Mouse (Mus musculus) hindbrain, embryonic 13.5 days (tissue): Measurements from ENCODE around the gene Erich2. TPM values are rescaled to one million over a fixed set of nuclear protein-coding genes. Genes with fewer than 3 reads are reported as not detected.

Source experiments
- ATAC-seq: fragments of 200-750 bp; cut with Nextera tagmentation; 2 replicates; pipeline ENCODE4 v1.8.0; 2017; ENCODE audit warnings: moderate TSS enrichment; ENCODE audit not compliant: low FRiP score
- H3K27ac ChIP-seq: fragments of 300-500 bp; sonication (generic); 2 replicates; pipeline ENCODE4 v1.5.1; 2015; ENCODE audit warnings: inconsistent platforms, mild to moderate bottlenecking, moderate library complexity
- H3K27me3 ChIP-seq: fragments of 300-500 bp; sonication (generic); 2 replicates; pipeline ENCODE4 v1.6.1; 2015; ENCODE audit warnings: mild to moderate bottlenecking, inconsistent platforms
- H3K36me3 ChIP-seq: fragments of 300-500 bp; sonication (generic); 2 replicates; pipeline ENCODE4 v1.6.1; 2015; ENCODE audit warnings: mild to moderate bottlenecking, inconsistent platforms
- H3K4me1 ChIP-seq: fragments of 300-500 bp; sonication (generic); replicated peaks from 2 replicates; pipeline ENCODE4 v1.6.1; 2015; ENCODE audit warnings: inconsistent platforms
- H3K4me2 ChIP-seq: fragments of 300-500 bp; sonication (generic); 2 replicates; pipeline ENCODE4 v1.6.1; 2015; ENCODE audit warnings: inconsistent platforms, mild to moderate bottlenecking, moderate library complexity
- H3K4me3 ChIP-seq: fragments of 300-500 bp; sonication (generic); 2 replicates; pipeline ENCODE4 v1.5.1; 2015; ENCODE audit warnings: mild to moderate bottlenecking, inconsistent platforms
- H3K9ac ChIP-seq: fragments of 300-500 bp; sonication (generic); 2 replicates; pipeline ENCODE4 v1.6.1; 2015; ENCODE audit warnings: mild to moderate bottlenecking, inconsistent platforms
- H3K9me3 ChIP-seq: fragments of 300-500 bp; sonication (generic); 2 replicates; pipeline ENCODE4 v1.6.1; 2016; ENCODE audit warnings: inconsistent platforms
- WGBS: fragments of 180-500 bp; shearing (Covaris S2); methylation state at CpG from one replicate; pipeline ENCODE4 v1.1.7; 2015; 5-methylcytosine and 5-hydroxymethylcytosine counted together
- polyA plus RNA-seq: library from polyadenylated mRNA; unstranded; fragments of >200 nt; fragmentation: Nextera tagmentation; extraction: Ambion mirVana; gene quantifications from 2 replicates; pipeline ENCODE4 v1.2.1, GENCODE M21; 2015

Erich2 gene
- polyA plus RNA-seq, 1 experiment from 2014 or later, result 3.8 TPM

DNA sequence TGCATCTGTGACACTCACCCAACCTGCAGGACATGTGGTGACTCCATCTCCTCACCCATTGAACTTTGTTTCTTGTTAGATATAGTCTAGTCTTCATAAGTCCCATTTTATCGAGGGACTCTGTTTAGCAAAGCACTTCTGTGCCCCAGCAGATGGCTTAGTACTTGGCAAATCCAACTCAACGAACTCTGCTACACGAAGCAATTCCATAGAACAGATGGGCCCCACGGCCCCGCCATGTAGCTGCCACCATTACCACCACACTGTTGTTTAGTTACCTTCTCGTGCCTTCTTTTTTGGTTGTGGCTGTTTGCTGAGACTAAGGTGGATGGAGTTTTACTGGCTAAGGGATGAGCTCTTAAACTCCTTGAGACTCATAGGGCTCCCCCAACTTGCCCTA, 79.6 kb downstream of the Erich2 start:
- peaks cover 8% of the 10 kb centered on the region for H3K4me1 ChIP-seq
- H3K9me3 ChIP-seq, result no peaks in the 10 kb centered on the region
- no peak overlapping the region for H3K27ac ChIP-seq
- no peak for ATAC-seq
- no peak overlapping the region for H3K4me3 ChIP-seq
- no peaks in the 10 kb centered on the region for H3K27me3 ChIP-seq
- peaks cover 50% of the 10 kb centered on the region for H3K36me3 ChIP-seq
- H3K4me2 ChIP-seq, result no peak overlapping the region
- WGBS, result 95% methylated on average over 6 of the region's 6 CpGs
- no peak overlapping the region for H3K9ac ChIP-seq

Other genes starting within 250 kb of the Erich2 start
- gene Sp5, start 33.9 kb upstream of the Erich2 start, polyA plus RNA-seq, result 3.4 and 4.1 TPM in 2 replicates
- 49.7 and 49.8 TPM in 2 replicates for gene Gad1, start 44.3 kb downstream of the Erich2 start, polyA plus RNA-seq
- 118 and 127 TPM in 2 replicates for gene Gorasp2, start 152.8 kb downstream of the Erich2 start, polyA plus RNA-seq
- 3.1 and 3.7 TPM in 2 replicates for gene Gm26558, start 153.3 kb downstream of the Erich2 start, polyA plus RNA-seq